Comparison of ENCODE assay signal across 10 mouse cellular contexts in genomic region chr16:17833681-17834399, GRCm38 (mm10). TPM values are rescaled to one million over a fixed set of nuclear protein-coding genes. Genes with fewer than 3 reads are reported as not detected.
DNase-seq lines count a peak whose midpoint lies in the region; ATAC-seq and TF ChIP-seq lines count a peak whose summit lies in the region.
"Had no signal": no experiment of that assay in that cellular context is flagged by ENCODE, and none has a peak within 500 bp of the region (broad histone marks: within the 10 kb centered on the region; RNA-seq: fewer than 3 reads in every experiment).

No protein-coding gene starts in this region.

- ATAC-seq in heart, embryonic 12.5 days (ENCODE audit: insufficient number of reproducible peaks, low FRiP score): 0 out of 2 replicates have a peak, but pooled peaks have one; percentile 36
- no peak for ATAC-seq in G1E (ENCODE audit: extremely low read depth, insufficient number of reproducible peaks, low FRiP score, poor library complexity, severe bottlenecking)
- ATAC-seq in hindbrain, embryonic 16.5 days: peak; percentile 74
- no peak for ATAC-seq in stomach, embryonic 15.5 days (ENCODE audit: insufficient read depth, low FRiP score, low read depth)
- ATAC-seq in granulocyte monocyte progenitor cell, adult 5-6 weeks (replicated peaks; ENCODE audit: poor library complexity, severe bottlenecking): no peak; the same call in 1 of the 2 replicates

- H3K27ac ChIP-seq in heart, embryonic 12.5 days (ENCODE audit: poor library complexity, severe bottlenecking): no peak overlapping the region
- peak overlapping the region; percentile 95 for H3K27ac ChIP-seq in hindbrain, embryonic 16.5 days (ENCODE audit: low read depth, low read length)
- H3K27ac ChIP-seq in midbrain, embryonic 10.5 days (replicated peaks): peak overlapping the region; percentile 34
- no peak overlapping the region for H3K27ac ChIP-seq in stomach, embryonic 15.5 days

- no peak for TF ChIP-seq CTCF in G1E (IDR thresholded peaks at IDR 0.05; ENCODE audit: low read depth, low read length)

- peak overlapping the region; percentile 72 for H3K9ac ChIP-seq in heart, embryonic 12.5 days
- H3K9ac ChIP-seq in hindbrain, embryonic 16.5 days (ENCODE audit: low read depth, low read length): peak overlapping the region; percentile 95
- H3K9ac ChIP-seq in stomach, embryonic 15.5 days: peak overlapping the region; percentile 34; the same call in 1 of the 2 replicates

- 6% methylated on average over 102 of the region's 103 CpGs for WGBS in heart, embryonic 12.5 days
- under 1% methylated on average over 56 of the region's 103 CpGs for WGBS in hindbrain, embryonic 16.5 days
- WGBS in midbrain, embryonic 10.5 days: 4% methylated on average over 93 of the region's 103 CpGs
- whole genome bisulfite sequencing in stomach, embryonic 15.5 days: under 1% methylated on average over 76 of the region's 103 CpGs

- no peak for DNase-seq in heart, postnatal 10 days
- peak; percentile 31 for DNase-seq in G1E (ENCODE audit: low spot score)
- DNase-seq in embryo, embryonic 11 days: peak; percentile 69
- DNase-seq in midbrain, embryonic 10.5 days (ENCODE audit: low spot score): peak; percentile 64

- H3K36me3 ChIP-seq in heart, embryonic 12.5 days: no peaks in the 10 kb centered on the region
- H3K36me3 ChIP-seq in G1E (replicated peaks): peaks cover 17% of the 10 kb centered on the region
- H3K36me3 ChIP-seq in hindbrain, embryonic 16.5 days (ENCODE audit: control insufficient read depth, insufficient read depth, low read length): 0 out of 2 replicates have a peak, but pooled peaks cover 3% of the 10 kb centered on the region
- H3K36me3 ChIP-seq in midbrain, embryonic 10.5 days: peaks cover 6% of the 10 kb centered on the region; the same call in 1 of the 2 replicates
- no peaks in the 10 kb centered on the region for H3K36me3 ChIP-seq in stomach, embryonic 15.5 days

- H3K4me3 ChIP-seq in heart, embryonic 12.5 days: peak overlapping the region; percentile 72
- peak overlapping the region; percentile 67 for H3K4me3 ChIP-seq in G1E (ENCODE audit: low read depth, low read length)
- peak overlapping the region; percentile 72 for H3K4me3 ChIP-seq in hindbrain, embryonic 16.5 days (ENCODE audit: low read length)
- peak overlapping the region; percentile 63 for H3K4me3 ChIP-seq in midbrain, embryonic 10.5 days
- H3K4me3 ChIP-seq in stomach, embryonic 15.5 days (replicated peaks): peak overlapping the region; percentile 56

- H3K4me1 ChIP-seq in heart, embryonic 12.5 days (replicated peaks): peaks cover 16% of the 10 kb centered on the region
- H3K4me1 ChIP-seq in G1E (ENCODE audit: insufficient read depth, low read depth, low read length): peaks cover 33% of the 10 kb centered on the region
- H3K4me1 ChIP-seq in hindbrain, embryonic 16.5 days (ENCODE audit: control insufficient read depth, insufficient read depth, low read depth, low read length): peaks cover 26% of the 10 kb centered on the region
- peaks cover 24% of the 10 kb centered on the region for H3K4me1 ChIP-seq in midbrain, embryonic 10.5 days
- peaks cover 5% of the 10 kb centered on the region; the same call in 1 of the 2 replicates for H3K4me1 ChIP-seq in stomach, embryonic 15.5 days

- intact Hi-C loops in heart, postnatal 10 days (cut with DNase I): no loop called here

- no peaks in the 10 kb centered on the region for H3K9me3 ChIP-seq in heart, embryonic 12.5 days (replicated peaks)
- H3K9me3 ChIP-seq in G1E (replicated peaks): 0 out of 2 replicates have a peak, but pooled peaks cover 8% of the 10 kb centered on the region
- no peaks in the 10 kb centered on the region for H3K9me3 ChIP-seq in hindbrain, embryonic 16.5 days (ENCODE audit: control insufficient read depth, low read length)
- H3K9me3 ChIP-seq in midbrain, embryonic 10.5 days (replicated peaks): no peaks in the 10 kb centered on the region
- H3K9me3 ChIP-seq in stomach, embryonic 15.5 days: no peaks in the 10 kb centered on the region

- peaks cover 93% of the 10 kb centered on the region for H3K27me3 ChIP-seq in heart, embryonic 12.5 days (replicated peaks)
- H3K27me3 ChIP-seq in G1E (ENCODE audit: insufficient read depth, low read length): peaks cover 56% of the 10 kb centered on the region
- H3K27me3 ChIP-seq in hindbrain, embryonic 16.5 days (replicated peaks; ENCODE audit: control insufficient read depth, insufficient read depth, low read length): peaks cover 20% of the 10 kb centered on the region; the same call in 1 of the 2 replicates
- H3K27me3 ChIP-seq in midbrain, embryonic 10.5 days (ENCODE audit: low read depth, poor library complexity, severe bottlenecking): peaks cover 95% of the 10 kb centered on the region
- peaks cover 69% of the 10 kb centered on the region for H3K27me3 ChIP-seq in stomach, embryonic 15.5 days (replicated peaks)
- H3K27me3 ChIP-seq: CH12.LX had no signal

- H3K4me2 ChIP-seq in heart, embryonic 12.5 days: peak overlapping the region; percentile 100
- H3K4me2 ChIP-seq in hindbrain, embryonic 16.5 days (ENCODE audit: low read length): peak overlapping the region; percentile 95
- peak overlapping the region; percentile 98 for H3K4me2 ChIP-seq in stomach, embryonic 15.5 days

RNA-seq across cellular contexts. Expression of gene B830017H08Rik, which starts 0.9 kb away (rescaled TPM):
- polyA plus RNA-seq in heart, embryonic 12.5 days (2016; fragmentation: Nextera tagmentation; extraction: Ambion mirVana): not detected in 2 replicates
- under 1 TPM in 1 of 2 experiments, not detected in 1; 0.22 TPM for total RNA-seq in heart, postnatal 10 days (2021)
- total RNA-seq in G1E (2014; fragmentation: Nextera tagmentation) (not detected in 2 replicates), G1E (2017) (0.33 TPM in 1 of 2 replicates, not detected in the other)
- polyA plus RNA-seq in G1E (2012): 0.17 and 0.23 TPM in 2 replicates
- polyA plus RNA-seq in hindbrain, embryonic 16.5 days (2015; fragmentation: Nextera tagmentation; extraction: Ambion mirVana): 3.3 and 3.9 TPM in 2 replicates
- polyA plus RNA-seq in midbrain, embryonic 10.5 days (2016; fragmentation: Nextera tagmentation; extraction: Ambion mirVana): 0.21 TPM in 1 of 2 replicates, not detected in the other
- polyA plus RNA-seq in stomach, embryonic 15.5 days (2015; fragmentation: Nextera tagmentation; extraction: Ambion mirVana): not detected in 2 replicates
- total RNA-seq in granulocyte monocyte progenitor cell, adult 5-6 weeks (2014; fragmentation: Nextera tagmentation): not detected in 2 replicates
- total RNA-seq in granulocyte monocyte progenitor cell, adult 5-6 weeks (2017): not detected in 2 replicates
- total RNA-seq: hematopoietic stem cell, adult 5-6 weeks had no signal

RNA-seq across cellular contexts. Expression of gene Car15, which starts 4.3 kb away (rescaled TPM):
- 1.5 and 1.7 TPM in 2 replicates for polyA plus RNA-seq in heart, embryonic 12.5 days (2016; fragmentation: Nextera tagmentation; extraction: Ambion mirVana)
- total RNA-seq in heart, postnatal 10 days (2021): 1 to 10 TPM; 1.4 TPM
- total RNA-seq in G1E (2014; fragmentation: Nextera tagmentation) (2.3 and 2.4 TPM in 2 replicates), G1E (2017) (2.3 and 3.3 TPM in 2 replicates)
- 0.13 and 0.89 TPM in 2 replicates for polyA plus RNA-seq in G1E (2012)
- 3.5 and 3.8 TPM in 2 replicates for polyA plus RNA-seq in hindbrain, embryonic 16.5 days (2015; fragmentation: Nextera tagmentation; extraction: Ambion mirVana)
- 1.8 and 1.9 TPM in 2 replicates for polyA plus RNA-seq in midbrain, embryonic 10.5 days (2016; fragmentation: Nextera tagmentation; extraction: Ambion mirVana)
- 2.6 and 2.7 TPM in 2 replicates for polyA plus RNA-seq in stomach, embryonic 15.5 days (2015; fragmentation: Nextera tagmentation; extraction: Ambion mirVana)
- total RNA-seq in granulocyte monocyte progenitor cell, adult 5-6 weeks (2014; fragmentation: Nextera tagmentation): 3.0 and 5.2 TPM in 2 replicates
- not detected in 2 replicates for total RNA-seq in granulocyte monocyte progenitor cell, adult 5-6 weeks (2017)
- total RNA-seq: hematopoietic stem cell, adult 5-6 weeks had no signal

RNA-seq across cellular contexts. Expression of gene Scarf2, which starts 36.8 kb away (rescaled TPM):
- polyA plus RNA-seq in heart, embryonic 12.5 days (2016; fragmentation: Nextera tagmentation; extraction: Ambion mirVana): 15.8 and 17.4 TPM in 2 replicates
- total RNA-seq in heart, postnatal 10 days (2021): 10 to 100 TPM; 15.1 to 16.0 TPM
- total RNA-seq in G1E (2014; fragmentation: Nextera tagmentation) (not detected in 2 replicates), G1E (2017) (0.06 TPM in 1 of 2 replicates, not detected in the other)
- polyA plus RNA-seq in G1E (2012): not detected in 2 replicates
- 1.4 TPM in 2 replicates for polyA plus RNA-seq in hindbrain, embryonic 16.5 days (2015; fragmentation: Nextera tagmentation; extraction: Ambion mirVana)
- polyA plus RNA-seq in midbrain, embryonic 10.5 days (2016; fragmentation: Nextera tagmentation; extraction: Ambion mirVana): 4.1 TPM in 2 replicates
- polyA plus RNA-seq in stomach, embryonic 15.5 days (2015; fragmentation: Nextera tagmentation; extraction: Ambion mirVana): 15.8 and 18.5 TPM in 2 replicates
- 1.1 TPM in 1 of 2 replicates, not detected in the other for total RNA-seq in granulocyte monocyte progenitor cell, adult 5-6 weeks (2014; fragmentation: Nextera tagmentation)
- total RNA-seq in granulocyte monocyte progenitor cell, adult 5-6 weeks (2017): not detected in 2 replicates
- total RNA-seq: CH12.LX; hematopoietic stem cell, adult 5-6 weeks had no signal

RNA-seq across cellular contexts. Expression of gene Gm20518, which starts 57.6 kb away (rescaled TPM):
- polyA plus RNA-seq in heart, embryonic 12.5 days (2016; fragmentation: Nextera tagmentation; extraction: Ambion mirVana): 0.19 and 0.32 TPM in 2 replicates
- total RNA-seq in heart, postnatal 10 days (2021): under 1 TPM; 0.17 to 0.19 TPM
- total RNA-seq in G1E (2014; fragmentation: Nextera tagmentation): 0.75 and 1.0 TPM in 2 replicates
- total RNA-seq in G1E (2017): 0.52 and 1.0 TPM in 2 replicates
- 0.09 and 0.17 TPM in 2 replicates for polyA plus RNA-seq in G1E (2012)
- polyA plus RNA-seq in hindbrain, embryonic 16.5 days (2015; fragmentation: Nextera tagmentation; extraction: Ambion mirVana): 0.29 and 0.36 TPM in 2 replicates
- 0.35 and 0.60 TPM in 2 replicates for polyA plus RNA-seq in midbrain, embryonic 10.5 days (2016; fragmentation: Nextera tagmentation; extraction: Ambion mirVana)
- polyA plus RNA-seq in stomach, embryonic 15.5 days (2015; fragmentation: Nextera tagmentation; extraction: Ambion mirVana): 0.26 and 0.32 TPM in 2 replicates
- total RNA-seq in granulocyte monocyte progenitor cell, adult 5-6 weeks (2014; fragmentation: Nextera tagmentation): 0.06 and 0.69 TPM in 2 replicates
- 0.69 TPM in 1 of 2 replicates, not detected in the other for total RNA-seq in granulocyte monocyte progenitor cell, adult 5-6 weeks (2017)
- total RNA-seq: hematopoietic stem cell, adult 5-6 weeks had no signal

Comparison
In these comparisons a context has a peak if more than half of its experiments do, and no peak if none do; other contexts are left out.
1. ATAC-seq: peak in heart, embryonic 12.5 days (single experiment) and hindbrain, embryonic 16.5 days (single experiment); none in G1E (single experiment), stomach, embryonic 15.5 days (single experiment) and granulocyte monocyte progenitor cell, adult 5-6 weeks (single experiment).
2. H3K27ac ChIP-seq: peak in hindbrain, embryonic 16.5 days (single experiment) and midbrain, embryonic 10.5 days (single experiment); none in heart, embryonic 12.5 days (single experiment) and stomach, embryonic 15.5 days (single experiment).
3. H3K9ac ChIP-seq: peak in every context shown above with its lines; median percentile 95 in hindbrain, embryonic 16.5 days; 72 in heart, embryonic 12.5 days; 34 in stomach, embryonic 15.5 days.
4. DNase-seq: peak in G1E (single experiment), embryo, embryonic 11 days (single experiment) and midbrain, embryonic 10.5 days (single experiment); none in heart, postnatal 10 days (0 of 2).
5. Peak in every context shown above with its lines, with median percentiles within 50 percentile points of each other: H3K4me2 ChIP-seq and H3K4me3 ChIP-seq.